Mouse (Mus musculus): Measurements from ENCODE around the gene Pgd.
"Not testable (repeated sequence)": the region's sequence is repeated elsewhere in the genome, so short reads cannot be mapped to it uniquely, and the experiment has no call there.

Gene Pgd

DNA sequence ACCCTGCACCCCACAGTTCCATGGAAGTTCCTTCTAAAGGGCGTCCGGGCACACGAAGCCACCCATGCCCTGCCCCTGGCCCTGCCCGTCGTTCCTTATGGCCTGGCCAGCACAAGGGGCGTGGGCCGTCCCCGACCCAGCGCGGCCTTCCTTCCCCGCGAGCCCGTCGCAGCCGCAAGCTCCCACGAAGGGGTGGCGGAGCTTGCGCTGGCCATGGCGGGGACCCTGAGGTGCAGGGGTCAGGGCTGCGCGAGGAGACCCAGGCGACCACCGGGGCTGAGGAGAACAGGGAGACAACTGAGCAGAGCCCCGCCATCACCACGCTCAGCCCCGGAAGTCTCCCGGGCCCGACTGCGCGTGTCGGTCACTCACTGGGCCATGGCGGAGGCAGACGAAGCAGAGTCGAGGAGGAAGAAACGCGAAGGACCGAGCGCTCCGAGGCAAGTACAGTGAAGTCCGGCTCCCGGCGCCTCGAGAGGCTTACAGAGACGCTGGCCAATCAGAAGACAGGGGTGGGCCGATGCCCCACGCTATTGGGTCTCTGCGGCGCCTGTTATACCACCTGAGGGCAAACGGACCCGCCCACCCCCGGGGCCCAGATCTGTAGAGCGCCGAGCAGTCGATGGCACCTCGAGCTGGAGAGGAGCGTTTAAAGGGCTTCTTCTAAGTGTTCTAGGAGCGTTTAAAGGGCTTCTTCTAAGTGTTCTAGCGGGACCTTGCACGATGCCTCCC is at the start of gene Pgd:
Pgd (minus strand) TSS at position 557 of the 732 bp plus-strand sequence.
- DNase-seq, result peak; percentile 99

DNA sequence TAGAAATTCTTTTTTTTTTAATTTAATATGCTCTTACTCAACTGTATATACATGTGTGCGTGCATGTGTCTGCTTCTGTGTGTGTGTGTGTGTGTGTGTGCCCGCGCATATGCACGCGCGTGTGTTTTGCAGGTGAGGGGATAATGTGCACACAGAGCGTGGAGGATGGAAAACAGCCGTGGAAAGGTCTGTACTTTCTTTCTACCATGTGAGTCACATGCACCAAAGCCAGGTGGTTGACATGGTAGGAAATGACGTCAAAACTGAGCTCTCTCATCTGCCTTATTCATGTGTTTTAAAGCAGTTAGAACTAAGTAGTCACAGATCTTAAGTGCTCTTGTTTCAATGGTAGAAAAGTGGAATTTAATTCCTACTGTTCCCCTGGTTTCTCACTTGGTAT is 49.4 kb upstream of the Pgd start:
- DNase-seq, result no peak

DNA sequence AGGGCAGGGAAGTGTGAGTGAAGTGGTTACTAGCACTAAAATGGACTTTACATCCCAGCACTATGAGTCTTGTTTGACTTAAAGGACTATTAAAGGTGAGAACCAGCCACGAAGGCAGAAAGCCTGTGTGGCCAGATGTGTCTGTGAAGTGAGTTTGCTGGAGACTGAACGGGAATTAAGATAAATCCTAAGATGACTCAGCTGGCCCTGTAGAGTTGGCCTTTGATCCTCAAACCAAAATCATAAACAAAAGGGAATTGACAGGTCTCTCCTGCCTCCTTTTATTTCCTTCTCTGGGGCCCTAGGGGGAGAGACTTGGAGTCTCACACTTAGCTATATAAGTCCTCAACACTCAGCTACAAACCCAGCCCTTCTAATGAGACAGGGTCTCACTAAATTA is 48.8 kb upstream of the Pgd start:
- DNase-seq, result no peak

DNA sequence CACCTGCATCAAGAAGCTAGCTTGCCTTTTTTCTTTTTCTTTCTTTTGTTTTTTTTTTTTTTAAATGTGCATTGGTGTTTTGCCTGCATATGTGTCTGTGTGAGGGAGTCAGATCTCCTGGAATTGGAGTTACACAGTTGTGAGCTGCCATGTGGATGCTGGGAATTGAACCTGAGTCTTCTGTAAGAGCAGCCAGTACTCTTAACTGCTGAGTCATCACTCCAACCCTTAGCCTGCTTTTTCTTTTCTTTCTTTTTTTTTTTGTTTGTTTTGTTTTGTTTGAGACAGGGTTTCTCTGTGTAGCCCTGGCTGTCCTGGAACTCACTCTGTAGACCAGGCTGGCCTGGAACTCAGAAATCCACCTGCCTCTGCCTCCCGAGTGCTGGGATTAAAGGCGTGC is 47.9 kb upstream of the Pgd start:
- DNase-seq, result not testable (repeated sequence)

DNA sequence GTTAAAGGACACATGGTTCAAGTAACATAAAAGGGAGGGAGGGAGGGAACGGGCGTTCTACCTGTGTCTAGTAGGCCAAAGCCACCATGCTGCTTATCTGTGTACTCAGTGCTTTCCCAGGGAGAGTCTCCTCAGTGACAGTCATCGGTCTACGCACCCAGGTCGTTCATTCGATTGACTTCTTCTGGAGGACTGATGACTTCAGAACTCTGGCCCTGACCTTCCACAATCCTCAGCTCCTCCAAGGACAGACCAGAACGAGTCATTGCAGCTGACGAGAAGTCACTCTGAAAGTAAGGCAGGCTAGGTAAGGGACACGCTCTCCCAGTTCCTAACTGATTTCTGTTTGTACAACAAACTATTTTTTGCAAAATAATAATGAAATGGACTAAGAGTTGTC is 46.9 kb upstream of the Pgd start:
- no peak for DNase-seq

DNA sequence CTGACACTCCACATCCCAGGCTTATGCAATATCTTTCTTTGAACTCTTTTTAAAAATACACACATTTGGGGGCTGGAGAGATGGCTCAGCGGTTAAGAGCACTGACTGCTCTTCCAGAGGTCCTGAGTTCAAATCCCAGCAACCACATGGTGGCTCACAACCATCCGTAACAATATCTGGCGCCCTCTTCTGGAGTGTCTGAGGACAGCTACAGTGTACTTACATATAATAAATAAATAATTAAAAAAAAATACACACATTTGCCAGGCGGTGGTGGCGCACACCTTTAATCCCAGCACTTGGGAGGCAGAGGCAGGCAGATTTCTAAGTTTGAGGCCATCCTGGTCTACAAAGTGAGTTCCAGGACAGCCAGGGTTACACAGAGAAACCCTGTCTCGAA is 44.9 kb upstream of the Pgd start:
- peak; percentile 22 to 65 for DNase-seq

DNA sequence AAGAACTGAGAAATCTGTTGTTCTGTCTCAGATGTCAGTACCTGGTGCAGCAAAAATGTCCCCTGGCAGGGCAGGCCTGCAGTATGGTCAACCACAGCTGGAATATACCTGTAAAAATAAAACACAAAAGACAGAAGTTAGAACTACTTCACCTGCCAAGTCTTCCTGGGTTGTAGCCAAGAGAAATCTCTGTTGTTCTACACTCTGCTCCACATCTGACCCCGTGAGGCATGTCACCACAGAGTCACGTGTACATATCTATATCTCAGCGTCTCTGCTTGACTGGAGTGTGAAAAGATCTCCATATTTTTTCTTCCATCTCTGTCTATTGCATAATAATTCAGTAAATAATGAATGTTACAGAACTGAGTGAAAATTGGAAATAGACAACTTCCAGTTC is 35.9 kb upstream of the Pgd start:
- DNase-seq, result no peak

DNA sequence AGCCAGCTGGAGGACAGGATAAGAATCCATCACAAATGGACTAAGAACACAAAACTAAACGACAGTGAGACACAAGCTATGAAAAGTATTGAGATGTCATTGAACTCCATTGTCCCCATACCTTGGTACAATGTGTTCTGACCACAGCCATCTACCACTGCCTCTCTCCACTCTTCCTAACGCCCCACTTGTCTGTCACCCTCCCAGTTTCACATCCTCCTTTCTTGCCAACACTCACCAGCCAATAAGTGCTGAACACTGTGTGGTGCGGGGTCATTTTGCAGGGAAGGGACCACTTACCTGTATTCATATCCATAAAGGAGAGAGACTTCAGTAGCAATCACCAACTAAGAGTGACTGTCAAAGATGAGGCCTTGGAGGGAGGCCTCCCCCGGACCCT is 34.5 kb upstream of the Pgd start:
- no peak for DNase-seq

DNA sequence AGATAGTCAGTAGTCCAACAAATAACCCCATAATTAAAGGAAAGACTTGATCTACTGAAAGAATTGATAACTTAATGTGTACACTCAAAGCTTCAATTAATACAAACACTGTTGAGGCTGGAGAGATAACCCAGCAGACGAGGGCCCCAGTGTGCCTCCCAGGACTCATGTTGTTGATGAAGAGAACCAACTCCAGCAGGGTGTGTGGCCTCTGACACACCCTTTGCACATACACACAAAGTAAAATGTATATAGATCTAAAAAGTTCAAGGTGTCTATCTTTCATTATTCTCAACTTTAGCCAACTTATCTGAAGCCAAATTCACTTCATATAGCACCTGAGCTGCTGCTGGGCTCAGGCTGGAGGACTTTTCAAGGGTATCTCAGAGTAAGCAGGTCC is 30.6 kb upstream of the Pgd start:
- DNase-seq, result no peak

DNA sequence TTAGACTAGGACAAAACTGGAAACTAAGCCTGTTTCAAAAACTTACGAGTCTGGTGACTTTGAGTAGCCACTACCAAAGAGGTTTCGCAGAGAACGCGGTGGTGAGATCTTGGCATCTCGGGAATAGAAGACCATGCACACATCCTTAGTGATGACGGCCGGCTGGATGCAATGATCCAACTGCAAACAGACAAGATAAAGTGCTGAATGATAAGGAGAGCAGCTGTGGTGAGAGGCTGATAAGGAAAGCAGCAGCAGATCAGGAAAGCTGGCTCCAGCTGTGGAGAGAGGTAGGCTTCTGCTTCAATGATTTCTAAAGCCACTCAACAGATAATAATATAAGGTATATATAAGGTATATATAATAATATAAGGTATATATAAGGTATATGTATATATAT is 24.5 kb upstream of the Pgd start:
- DNase-seq, result no peak

DNA sequence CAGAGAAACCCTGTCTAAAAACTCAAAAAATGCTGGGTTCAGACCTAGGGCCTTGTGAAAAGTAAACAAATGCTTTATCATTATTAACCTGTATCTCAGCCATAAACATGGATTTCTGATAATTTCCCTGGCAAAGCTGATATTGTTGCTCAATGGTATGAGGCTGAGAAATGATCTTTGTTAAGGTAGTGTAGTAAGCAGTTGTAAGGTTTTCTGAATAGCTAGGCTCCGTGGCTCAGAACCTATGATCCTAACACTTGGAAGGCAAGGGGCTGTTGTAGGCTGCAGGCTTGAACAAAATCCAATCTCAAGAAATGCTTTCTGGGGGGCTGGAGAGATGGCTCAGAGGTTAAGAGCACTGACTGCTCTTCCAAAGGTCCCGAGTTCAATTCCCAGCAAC is 22.0 kb upstream of the Pgd start:
- no peak for DNase-seq

DNA sequence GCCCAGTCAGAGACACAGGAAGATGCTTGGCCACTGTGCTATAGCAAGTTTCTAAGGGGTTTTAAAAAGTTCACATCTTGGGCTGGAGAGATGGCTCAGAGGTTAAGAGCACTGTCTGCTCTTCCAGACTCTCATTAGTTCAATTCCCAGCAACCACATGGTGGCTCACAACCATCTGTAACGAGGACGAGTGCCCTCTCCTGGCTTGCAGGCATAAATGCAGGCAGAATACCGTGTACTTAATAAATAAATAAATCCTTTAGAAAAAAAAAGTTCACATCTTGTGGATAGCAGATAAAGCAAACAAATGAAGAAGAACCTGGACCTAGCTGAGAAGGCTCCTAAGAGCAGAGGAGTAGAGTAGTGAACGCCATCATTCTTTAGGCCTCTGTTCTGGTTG is 16.2 kb upstream of the Pgd start:
- DNase-seq, result peak; percentile 11 to 53

DNA sequence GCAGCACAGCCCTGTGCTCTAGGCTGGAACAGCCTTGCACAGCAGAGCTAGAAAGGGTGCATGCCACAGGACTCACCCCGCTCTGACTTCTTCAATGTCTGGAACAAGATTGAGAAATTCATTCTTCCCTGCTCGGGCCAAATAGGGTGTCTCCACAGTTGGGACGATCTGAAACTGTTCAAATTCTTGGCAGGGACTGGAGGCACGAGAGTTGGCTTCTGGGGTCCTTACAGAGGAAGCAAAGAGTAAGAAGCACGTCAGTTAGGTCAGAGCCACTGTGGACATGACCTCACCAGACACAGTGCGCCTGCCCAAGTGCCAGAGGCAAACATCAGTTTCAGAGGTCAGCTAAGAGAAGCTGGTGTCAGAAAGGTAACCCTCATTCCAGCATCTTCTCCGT is 15.6 kb upstream of the Pgd start:
- DNase-seq, result peak in 1 of 2 experiments; percentile 8

DNA sequence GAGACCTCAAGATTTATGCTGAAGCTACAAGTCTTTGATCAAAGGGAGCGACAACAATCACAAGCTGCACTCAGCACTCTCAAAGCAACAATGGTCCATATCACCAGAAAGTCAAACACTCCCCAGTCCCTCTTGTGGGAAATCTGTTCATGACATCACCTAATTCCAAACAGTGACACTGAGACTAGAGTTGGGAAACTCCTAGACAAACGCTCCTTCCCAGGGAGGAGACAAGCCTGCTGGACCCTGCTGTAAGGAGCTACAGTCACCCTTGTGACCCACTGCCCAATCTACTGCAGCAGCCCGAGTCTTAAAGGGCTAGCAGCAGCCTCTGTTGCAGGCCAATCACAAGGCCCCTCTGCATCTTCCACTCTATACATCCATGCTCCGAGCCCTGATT is 13.0 kb upstream of the Pgd start:
- no peak for DNase-seq

DNA sequence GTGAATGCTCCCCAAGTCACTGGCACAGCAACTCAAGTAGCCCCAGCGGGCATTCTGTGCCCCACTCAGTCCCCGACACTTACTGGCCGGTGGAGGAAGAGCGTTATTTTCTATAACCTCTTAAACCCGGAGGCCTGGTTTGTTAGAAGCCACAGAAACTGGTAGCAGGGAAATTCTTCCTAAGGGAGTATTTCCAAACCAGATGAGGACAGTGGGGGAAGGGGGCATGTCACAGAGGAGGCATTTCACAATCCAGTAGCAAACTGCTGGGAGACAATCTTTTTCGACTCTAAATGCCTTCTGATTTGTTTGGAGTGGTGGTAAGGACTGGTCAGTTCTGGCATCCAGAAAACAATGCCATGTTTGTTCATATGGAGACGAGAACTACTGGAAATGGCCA is 12.6 kb upstream of the Pgd start:
- DNase-seq, result no peak

DNA sequence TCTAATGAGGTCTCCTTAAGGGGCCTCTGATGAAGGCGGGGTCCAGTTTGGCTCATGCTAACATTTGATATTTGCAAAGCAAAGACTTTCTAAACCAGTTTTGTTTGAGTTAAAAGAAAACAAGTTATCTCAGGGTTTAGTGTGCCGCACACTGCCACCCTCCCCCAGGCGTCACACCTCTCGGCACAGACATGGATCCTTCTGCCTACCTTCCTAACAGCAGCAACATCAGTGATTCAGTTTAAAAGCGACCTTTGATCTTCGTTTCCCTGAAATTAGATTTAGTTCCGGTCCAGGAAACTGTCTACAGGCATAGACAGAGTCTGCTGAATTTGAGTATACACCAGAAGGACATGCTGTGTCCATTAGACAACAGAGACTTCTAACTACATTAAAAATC is 11.8 kb upstream of the Pgd start:
- DNase-seq, result peak in 1 of 2 experiments; percentile 20

DNA sequence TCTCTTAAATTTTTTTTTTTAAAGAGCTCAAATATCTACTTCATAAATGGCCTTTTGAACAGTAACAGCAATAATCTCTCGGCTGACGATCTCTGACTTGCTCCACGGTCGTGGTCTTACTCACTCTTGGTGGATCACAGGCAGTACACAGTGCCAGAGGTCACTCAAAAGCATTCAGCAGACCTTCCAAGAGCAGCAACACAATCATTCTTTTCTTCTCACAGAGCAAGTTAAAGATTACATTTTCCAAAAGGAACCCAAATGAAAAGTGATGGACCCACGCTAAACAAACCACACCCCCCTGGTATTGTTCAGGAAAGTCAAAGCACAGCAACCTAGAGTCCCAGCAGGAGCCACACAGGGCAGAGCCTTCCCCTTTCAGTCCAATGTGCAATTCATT is 10.5 kb upstream of the Pgd start:
- peak; percentile 14 to 25 for DNase-seq

DNA sequence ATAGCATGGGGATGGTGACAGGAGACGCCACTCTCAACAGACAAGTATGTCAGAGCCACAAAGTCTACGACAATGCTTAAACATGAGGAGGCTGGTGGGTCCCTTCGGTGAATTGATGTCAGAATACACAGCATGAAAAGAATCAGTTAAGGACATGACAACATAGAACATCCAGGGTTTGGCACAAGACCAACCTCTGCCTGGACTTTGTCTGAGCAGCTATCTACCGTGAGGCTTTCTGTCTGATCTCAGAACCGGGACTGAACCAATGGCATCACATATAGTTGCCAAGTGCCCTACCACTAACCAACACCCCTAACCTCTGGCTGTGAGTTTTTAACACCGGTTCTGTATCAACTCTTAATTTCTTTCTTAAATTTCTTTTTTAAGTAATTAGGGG is 10.1 kb upstream of the Pgd start:
- peak; percentile 65 to 73 for DNase-seq

DNA sequence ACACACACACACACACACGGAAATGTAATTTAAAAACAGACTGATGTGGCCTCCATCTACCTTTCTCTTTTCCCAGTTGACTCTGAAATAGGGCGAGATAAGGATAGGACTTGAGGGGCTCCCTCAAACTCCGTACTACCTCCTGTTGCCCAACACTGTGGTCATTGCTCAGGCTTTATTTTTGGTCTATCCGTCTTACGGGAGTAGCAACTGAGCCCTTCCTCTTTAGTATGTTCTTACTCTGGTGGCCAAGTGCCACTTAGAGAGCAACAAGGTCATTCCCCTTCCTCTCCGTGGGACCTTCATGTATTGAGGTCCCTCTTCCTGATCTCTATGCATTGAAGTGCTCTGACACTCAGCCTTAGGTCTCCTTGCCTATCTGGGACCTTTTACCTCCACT is 7.1 kb upstream of the Pgd start:
- no peak for DNase-seq

DNA sequence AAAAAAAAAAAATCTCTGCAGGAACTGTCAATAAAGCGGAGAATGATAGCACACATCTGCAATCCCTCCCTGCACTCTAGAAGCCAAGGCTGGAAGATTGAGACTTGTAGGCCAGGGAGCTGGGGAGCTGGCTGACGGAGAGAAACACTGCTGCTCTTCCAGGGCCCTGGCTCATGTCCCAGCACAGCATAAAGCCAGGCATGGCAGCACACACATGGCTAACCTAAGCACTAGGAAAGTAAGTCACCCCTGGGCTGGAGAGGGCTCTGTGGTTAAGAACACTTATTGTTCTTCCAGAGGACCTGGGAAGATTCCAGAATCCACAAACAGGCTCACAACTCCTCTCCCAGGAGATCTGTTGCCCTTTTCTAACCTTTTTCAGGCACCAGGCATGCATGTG is 6.1 kb upstream of the Pgd start:
- DNase-seq, result no peak

DNA sequence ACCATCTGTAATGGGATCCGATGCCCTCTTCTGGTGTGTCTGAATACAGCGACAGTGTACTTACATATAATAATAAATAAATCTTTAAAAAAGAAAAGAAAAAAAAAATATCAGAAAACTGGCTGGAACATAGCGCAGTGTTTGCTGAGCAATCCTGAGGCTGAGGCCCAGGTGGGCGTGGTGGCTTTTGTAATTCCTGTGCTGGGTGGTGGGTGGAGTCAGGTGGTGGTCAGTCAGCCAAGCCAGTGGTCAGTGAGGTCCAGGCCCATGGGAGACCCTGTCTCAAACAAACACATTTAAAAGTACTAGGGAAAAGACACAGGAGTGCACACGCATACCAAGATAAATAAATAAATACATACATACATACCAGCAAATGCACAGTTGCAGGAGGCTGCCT is 5.5 kb upstream of the Pgd start:
- no peak for DNase-seq

DNA sequence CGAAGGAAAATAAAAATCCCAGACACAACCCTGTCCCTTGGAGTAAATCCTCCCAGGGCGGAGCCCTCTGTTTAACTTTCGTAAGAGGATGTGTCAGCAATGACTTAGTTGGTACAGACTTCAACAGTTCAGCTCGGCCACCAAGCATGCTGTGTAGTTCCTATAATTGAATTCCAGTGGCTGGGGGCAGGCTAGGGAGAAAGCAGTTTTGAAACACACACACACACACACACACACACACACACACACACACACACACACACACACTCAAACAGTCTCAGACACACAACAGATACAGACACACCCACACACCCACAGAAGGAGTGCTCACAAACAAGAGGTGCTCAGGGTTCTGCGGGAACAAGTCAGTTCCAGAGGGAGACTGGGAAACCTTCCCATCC is 5.0 kb upstream of the Pgd start:
- peak in 1 of 2 experiments; percentile 11 for DNase-seq

DNA sequence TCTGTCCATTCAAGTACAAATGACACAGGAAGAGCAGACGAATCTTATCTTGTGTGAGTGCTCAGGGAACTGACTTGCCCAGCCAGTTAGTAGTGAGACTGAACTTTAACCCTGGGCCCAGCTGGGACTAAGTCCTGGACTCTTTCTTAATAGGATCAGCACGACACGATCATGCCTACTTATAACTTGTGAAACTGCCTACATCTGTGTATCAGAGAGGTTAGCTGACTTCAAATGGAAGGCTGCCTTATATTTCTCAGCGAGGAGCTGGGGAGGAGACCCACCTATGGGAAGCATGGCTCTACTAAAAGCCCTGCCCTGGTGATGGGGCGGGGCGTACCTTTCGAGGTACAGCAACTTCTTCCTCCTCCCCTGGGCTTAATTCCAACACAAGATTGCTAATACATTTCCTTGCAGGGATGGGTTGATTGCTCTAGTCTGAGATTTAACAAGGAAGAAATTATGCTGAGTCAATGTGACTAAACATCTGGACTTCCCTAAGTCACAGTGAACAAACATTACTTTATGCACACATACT is 3.9 kb upstream of the Pgd start:
- DNase-seq, result peak; percentile 68 to 73

DNA sequence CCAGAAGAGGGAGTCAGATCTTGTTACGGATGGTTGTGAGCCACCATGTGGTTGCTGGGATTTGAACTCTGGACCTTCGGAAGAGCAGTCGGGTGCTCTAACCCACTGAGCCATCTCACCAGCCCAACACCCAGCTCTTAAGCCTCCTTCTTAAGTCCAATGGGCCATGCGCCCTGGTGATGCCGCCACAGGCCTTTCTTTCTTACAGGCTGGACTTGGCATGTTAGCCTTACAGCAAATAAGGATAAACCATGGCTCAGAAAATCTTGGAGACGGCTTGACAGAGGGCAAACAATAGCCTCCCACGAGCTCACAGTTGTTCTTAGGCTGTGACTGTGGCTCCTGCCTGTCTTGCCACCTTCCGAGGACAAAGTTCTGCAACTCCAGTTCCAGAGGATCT is 3.4 kb upstream of the Pgd start:
- DNase-seq, result not testable (repeated sequence)

DNA sequence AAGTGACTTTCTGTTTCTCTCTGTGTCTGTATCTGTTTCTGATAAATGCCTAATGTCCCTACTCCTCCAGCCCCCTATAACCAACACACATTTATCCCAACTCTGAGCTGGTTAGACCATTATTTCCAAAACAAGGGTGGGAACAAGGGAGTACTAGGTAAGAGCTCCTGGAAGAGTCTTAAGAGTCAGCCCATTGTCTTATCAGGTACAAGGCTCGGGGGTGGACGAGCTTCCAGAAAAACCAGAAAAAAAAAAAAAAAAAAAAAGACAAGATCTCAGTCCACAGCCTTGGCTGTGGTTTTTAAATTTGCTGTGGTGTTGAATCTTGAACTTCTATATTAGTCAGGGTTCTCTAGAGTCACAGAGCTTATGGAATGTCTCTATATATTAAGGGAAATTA is 1.4 kb upstream of the Pgd start:
- no peak for DNase-seq
